Mouse (Mus musculus): Measurements from ENCODE around the gene Ganab.

GRCm38 (mm10) chr19:8966198-8966589 is 68.3 kb downstream of the Ganab start:
- TF ChIP-seq GATA1 (IDR thresholded peaks at IDR 0.05; ENCODE audit: borderline replicate concordance, low read length) = no peak
- no peak for TF ChIP-seq FLI1 (IDR thresholded peaks at IDR 0.05; ENCODE audit: low read length)
